Mouse (Mus musculus): ENCODE data around the gene Sema3e.

Sema3e gene

GRCm38 (mm10) chr5:14089875-14090608, 65.0 kb downstream of the Sema3e start:
- no peak for DNase-seq

- DNase-seq: no peak
Observed at GRCm38 (mm10) chr5:14090609-14090969, 65.5 kb downstream of the Sema3e start.

- DNase-seq: no peak
Observed at GRCm38 (mm10) chr5:14092262-14092776, 67.2 kb downstream of the Sema3e start.

- DNase-seq: peak; percentile 4
Observed at GRCm38 (mm10) chr5:14096196-14096595, 71.1 kb downstream of the Sema3e start.

- no peak for DNase-seq
Observed at GRCm38 (mm10) chr5:14098677-14099076, 73.6 kb downstream of the Sema3e start.

- no peak for DNase-seq
Observed at GRCm38 (mm10) chr5:14107365-14107764, 82.3 kb downstream of the Sema3e start.

GRCm38 (mm10) chr5:14109001-14109400, 83.9 kb downstream of the Sema3e start:
- no peak for DNase-seq

GRCm38 (mm10) chr5:14111401-14111800, 86.3 kb downstream of the Sema3e start:
- no peak for DNase-seq

GRCm38 (mm10) chr5:14121902-14122301, 96.8 kb downstream of the Sema3e start:
- no peak for DNase-seq

GRCm38 (mm10) chr5:14126591-14126990, 101.5 kb downstream of the Sema3e start:
- DNase-seq: no peak

GRCm38 (mm10) chr5:14135929-14136328, 110.9 kb downstream of the Sema3e start:
- DNase-seq: no peak

- DNase-seq: no peak
Observed at GRCm38 (mm10) chr5:14138725-14139124, 113.6 kb downstream of the Sema3e start.

- DNase-seq: no peak
Observed at GRCm38 (mm10) chr5:14162579-14162978, 137.5 kb downstream of the Sema3e start.

GRCm38 (mm10) chr5:14163280-14163679, 138.2 kb downstream of the Sema3e start:
- no peak for DNase-seq

GRCm38 (mm10) chr5:14167776-14168175, 142.7 kb downstream of the Sema3e start:
- DNase-seq: no peak

GRCm38 (mm10) chr5:14173355-14174183, 148.5 kb downstream of the Sema3e start:
- DNase-seq: no peak

- no peak for DNase-seq
Observed at GRCm38 (mm10) chr5:14180571-14180970, 155.5 kb downstream of the Sema3e start.

- no peak for DNase-seq
Observed at GRCm38 (mm10) chr5:14182156-14182555, 157.1 kb downstream of the Sema3e start.

- peak; percentile 42 for DNase-seq
Observed at GRCm38 (mm10) chr5:14195172-14195819, 170.2 kb downstream of the Sema3e start.

- DNase-seq: no peak
Observed at GRCm38 (mm10) chr5:14198344-14199040, 173.4 kb downstream of the Sema3e start.

- no peak for DNase-seq
Observed at GRCm38 (mm10) chr5:14206794-14207193, 181.7 kb downstream of the Sema3e start.

GRCm38 (mm10) chr5:14209962-14210361, 184.9 kb downstream of the Sema3e start:
- DNase-seq: no peak

GRCm38 (mm10) chr5:14216211-14216610, 191.1 kb downstream of the Sema3e start:
- no peak for DNase-seq
